Mouse (Mus musculus) olfactory bulb, adult 2 months (tissue): Measurements from ENCODE around the gene Btbd11.

Experiments
- CTCF ChIP-seq: fragments of 200-500 bp; IDR thresholded peaks from 2 replicates; pipeline ENCODE4 v1.5.1; 2012; ENCODE audit warnings: low read depth, mild to moderate bottlenecking, low read length, moderate library complexity; ENCODE audit not compliant: insufficient read depth
- POLR2A ChIP-seq: fragments of 200-500 bp; IDR thresholded peaks from 2 replicates; pipeline ENCODE4 v1.6.1; 2012; ENCODE audit warnings: mild to moderate bottlenecking, low read depth, low read length, moderate library complexity; ENCODE audit not compliant: insufficient read depth

- no peak for TF ChIP-seq CTCF
- no peak for TF ChIP-seq POLR2A
These were observed 313.1 kb downstream of the Btbd11 start for GRCm38 (mm10) chr10:85699721-85700120.
